Mouse (Mus musculus) T-helper 17 cell (primary cell): ENCODE measurements around the gene Megf11.
"Not testable (repeated sequence)": the region's sequence is repeated elsewhere in the genome, so short reads cannot be mapped to it uniquely, and the experiment has no call there.

Experiments
- in situ Hi-C, 2 experiments: fragments of 300-600 bp; cut with MboI, MseI; formaldehyde crosslinking; loops; 1 replicate in 1 of 2; 2 replicates in 1 of 2; pipeline ENCODE4 v1.15.1; 2025; ENCODE audit warnings: high pct_unique_total_duplicates in 2 of 2

Megf11 gene

GRCm38 (mm10) chr9:64696404-64696803 is 311.0 kb downstream of the Megf11 start:
- in situ Hi-C loops: no loop called here

- in situ Hi-C loops: no loop called here
These were observed 311.6 kb downstream of the Megf11 start for GRCm38 (mm10) chr9:64697006-64697405.

- in situ Hi-C loops: no loop called here
These were observed 312.3 kb downstream of the Megf11 start for GRCm38 (mm10) chr9:64697677-64698076.

GRCm38 (mm10) chr9:64698586-64698985 is 313.2 kb downstream of the Megf11 start:
- in situ Hi-C loops: no loop called here

GRCm38 (mm10) chr9:64700451-64701311 is 315.3 kb downstream of the Megf11 start:
- in situ Hi-C loops: loop anchor here in 1 of 2 experiments (10.0 kb wide), 1 partner anchor 546 kb away; no protein-coding TSS in a partner anchor

GRCm38 (mm10) chr9:64701651-64702050 is 316.2 kb downstream of the Megf11 start:
- in situ Hi-C loops: loop anchor here in 1 of 2 experiments (10.0 kb wide), 1 partner anchor 547 kb away; no protein-coding TSS in a partner anchor

GRCm38 (mm10) chr9:64702391-64702790 is 317.0 kb downstream of the Megf11 start:
- in situ Hi-C loops: loop anchor here in 1 of 2 experiments (10.0 kb wide), 1 partner anchor 548 kb away; no protein-coding TSS in a partner anchor

- in situ Hi-C loops: loop anchor here in 1 of 2 experiments (10.0 kb wide), 1 partner anchor 548 kb away; no protein-coding TSS in a partner anchor
These were observed 317.5 kb downstream of the Megf11 start for GRCm38 (mm10) chr9:64702937-64703336.

GRCm38 (mm10) chr9:64703420-64703965 is 318.1 kb downstream of the Megf11 start:
- in situ Hi-C loops: loop anchor here in 1 of 2 experiments (10.0 kb wide), 1 partner anchor 549 kb away; no protein-coding TSS in a partner anchor

- in situ Hi-C loops: loop anchor here in 1 of 2 experiments (10.0 kb wide), 1 partner anchor 549 kb away; no protein-coding TSS in a partner anchor
These were observed 318.8 kb downstream of the Megf11 start for GRCm38 (mm10) chr9:64704073-64704840.

GRCm38 (mm10) chr9:64710291-64710690 is 324.9 kb downstream of the Megf11 start:
- in situ Hi-C loops: not testable (repeated sequence)

- in situ Hi-C loops: no loop called here
These were observed 334.2 kb downstream of the Megf11 start for GRCm38 (mm10) chr9:64719526-64720163.

GRCm38 (mm10) chr9:64726454-64726853 is 341.0 kb downstream of the Megf11 start:
- in situ Hi-C loops: no loop called here

- in situ Hi-C loops: no loop called here
These were observed 345.7 kb downstream of the Megf11 start for GRCm38 (mm10) chr9:64731029-64731560.

GRCm38 (mm10) chr9:64734166-64734565 is 348.7 kb downstream of the Megf11 start:
- in situ Hi-C loops: no loop called here

GRCm38 (mm10) chr9:64734992-64735391 is 349.6 kb downstream of the Megf11 start:
- in situ Hi-C loops: not testable (repeated sequence)

GRCm38 (mm10) chr9:64736076-64736638 is 350.7 kb downstream of the Megf11 start:
- in situ Hi-C loops: no loop called here

- in situ Hi-C loops: no loop called here
These were observed 351.4 kb downstream of the Megf11 start for GRCm38 (mm10) chr9:64736639-64737405.

GRCm38 (mm10) chr9:64737406-64738201 is 352.2 kb downstream of the Megf11 start, which contains the start of gene Rab11a:
Gene Rab11a (minus strand): TSS chr9:64737758.
- in situ Hi-C loops: no loop called here
